Mouse (Mus musculus): Measurements from ENCODE around the gene Wipf2. TPM values are rescaled to one million over a fixed set of nuclear protein-coding genes. Genes with fewer than 3 reads are reported as not detected.

Wipf2 gene
- polyA plus RNA-seq, 1 experiment from 2014 or later: 5.2 TPM

DNA sequence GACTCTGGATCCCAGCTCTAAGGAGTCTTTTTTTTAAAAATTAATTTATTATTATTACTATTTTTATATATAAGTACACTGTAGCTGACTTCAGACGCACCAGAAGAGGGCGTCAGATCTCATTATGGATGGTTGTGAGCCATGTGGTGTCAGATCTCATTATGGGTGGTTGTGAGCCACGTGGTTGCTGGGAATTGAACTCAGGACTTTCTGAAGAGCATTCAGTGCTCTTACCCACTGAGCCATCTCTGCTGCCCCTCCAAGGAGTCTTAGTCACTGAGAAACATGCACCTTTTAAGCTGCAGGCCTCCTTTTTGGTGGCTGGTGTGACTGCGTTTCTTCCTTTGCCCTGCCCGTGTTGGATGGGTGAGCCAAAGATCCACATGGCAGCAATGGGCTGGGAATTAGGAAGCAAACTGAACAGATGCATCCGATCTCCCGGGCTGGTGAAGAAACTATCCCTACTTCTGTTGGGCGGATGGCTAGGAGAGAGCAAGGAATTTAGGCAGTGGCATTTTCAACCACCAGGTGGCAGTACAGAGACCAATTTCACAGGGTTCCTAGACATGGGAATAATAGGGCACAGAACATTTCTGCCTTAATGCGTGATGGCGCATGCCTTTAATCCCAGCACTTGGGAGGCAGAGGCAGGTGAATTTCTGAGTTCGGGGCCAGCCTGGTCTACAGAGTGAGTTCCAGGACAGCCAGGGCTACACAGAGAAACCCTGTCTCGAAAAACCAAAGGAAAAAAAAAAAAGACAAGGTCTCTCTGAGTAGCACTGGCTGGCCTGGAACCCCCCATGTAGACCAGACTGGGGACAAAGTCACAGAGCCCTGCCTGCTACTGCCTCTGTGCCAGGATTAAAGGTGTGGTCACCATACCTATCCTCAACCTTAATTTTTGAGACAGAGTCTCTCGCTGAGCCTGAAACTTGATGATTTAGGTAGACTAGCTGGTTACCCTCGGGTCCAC, 4.4 kb upstream of the Wipf2 start:
- peak overlapping the region; percentile 30; the same call in 1 of the 2 replicates for H3K4me2 ChIP-seq
- WGBS: 35% methylated on average over 14 of the region's 14 CpGs
- no peaks in the 10 kb centered on the region for H3K9me3 ChIP-seq (replicated peaks)
- no peak overlapping the region for H3K4me3 ChIP-seq (replicated peaks)
- H3K36me3 ChIP-seq: no peaks in the 10 kb centered on the region
- peaks cover 9% of the 10 kb centered on the region for H3K4me1 ChIP-seq
- peaks cover 2% of the 10 kb centered on the region; the same call in 1 of the 2 replicates for H3K27me3 ChIP-seq
- H3K9ac ChIP-seq: no peak overlapping the region
- H3K27ac ChIP-seq: no peak overlapping the region
- peak; percentile 47 for ATAC-seq (replicated peaks; ENCODE audit: low FRiP score)

GRCm38 (mm10) chr11:98863751-98864429, 452 bp downstream of the Wipf2 start:
- WGBS: under 1% methylated on average over 39 of the region's 39 CpGs
- ATAC-seq (replicated peaks; ENCODE audit: low FRiP score): peak; percentile 85
- H3K4me2 ChIP-seq: peak overlapping the region; percentile 79

GRCm38 (mm10) chr11:98867293-98867692, 3.9 kb downstream of the Wipf2 start:
- H3K27ac ChIP-seq: no peak overlapping the region
- H3K4me3 ChIP-seq (replicated peaks): no peak overlapping the region
- 94% methylated on average over 12 of the region's 12 CpGs for WGBS
- H3K27me3 ChIP-seq: no peaks in the 10 kb centered on the region
- H3K4me2 ChIP-seq: no peak overlapping the region
- peaks cover 47% of the 10 kb centered on the region for H3K36me3 ChIP-seq
- no peaks in the 10 kb centered on the region for H3K9me3 ChIP-seq (replicated peaks)
- no peak for ATAC-seq (replicated peaks; ENCODE audit: low FRiP score)
- H3K4me1 ChIP-seq: peaks cover 13% of the 10 kb centered on the region
- no peak overlapping the region for H3K9ac ChIP-seq

More at GRCm38 (mm10) chr11:98863751-98864429, 452 bp downstream of the Wipf2 start:
- H3K9ac ChIP-seq: peak overlapping the region; percentile 71
- no peaks in the 10 kb centered on the region for H3K9me3 ChIP-seq (replicated peaks)
- peaks cover 31% of the 10 kb centered on the region for H3K36me3 ChIP-seq
- peak overlapping the region; percentile 96 for H3K27ac ChIP-seq
- H3K4me1 ChIP-seq: peaks cover 14% of the 10 kb centered on the region
- H3K4me3 ChIP-seq (replicated peaks): peak overlapping the region; percentile 75
- H3K27me3 ChIP-seq: no peaks in the 10 kb centered on the region

DNA sequence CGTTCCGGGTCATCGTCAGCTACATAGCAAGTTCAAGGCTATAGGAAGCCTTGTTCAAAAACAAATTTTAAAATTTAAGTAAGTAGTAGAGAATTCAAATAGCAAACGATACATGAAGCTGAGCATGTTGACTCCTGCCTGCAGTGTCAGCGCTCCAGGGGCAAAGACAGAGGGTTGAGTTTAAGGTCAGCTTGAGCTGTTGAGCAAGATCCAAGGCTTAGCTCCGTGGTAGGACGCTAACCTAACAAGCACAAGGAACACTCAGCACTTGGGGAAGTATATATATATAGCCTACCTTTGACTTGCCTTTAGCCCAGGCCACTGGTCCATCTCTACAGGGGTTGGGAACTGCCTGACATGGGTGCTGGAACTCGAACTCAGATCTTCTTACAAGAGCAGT, 6.5 kb downstream of the Wipf2 start:
- no peaks in the 10 kb centered on the region for H3K9me3 ChIP-seq (replicated peaks)
- WGBS: 90% methylated on average over 8 of the region's 8 CpGs
- no peak for ATAC-seq (replicated peaks; ENCODE audit: low FRiP score)
- no peak overlapping the region for H3K27ac ChIP-seq
- H3K4me3 ChIP-seq (replicated peaks): no peak overlapping the region
- no peak overlapping the region for H3K9ac ChIP-seq
- no peaks in the 10 kb centered on the region for H3K4me1 ChIP-seq
- H3K36me3 ChIP-seq: peaks cover 58% of the 10 kb centered on the region
- H3K4me2 ChIP-seq: no peak overlapping the region
- H3K27me3 ChIP-seq: no peaks in the 10 kb centered on the region

DNA sequence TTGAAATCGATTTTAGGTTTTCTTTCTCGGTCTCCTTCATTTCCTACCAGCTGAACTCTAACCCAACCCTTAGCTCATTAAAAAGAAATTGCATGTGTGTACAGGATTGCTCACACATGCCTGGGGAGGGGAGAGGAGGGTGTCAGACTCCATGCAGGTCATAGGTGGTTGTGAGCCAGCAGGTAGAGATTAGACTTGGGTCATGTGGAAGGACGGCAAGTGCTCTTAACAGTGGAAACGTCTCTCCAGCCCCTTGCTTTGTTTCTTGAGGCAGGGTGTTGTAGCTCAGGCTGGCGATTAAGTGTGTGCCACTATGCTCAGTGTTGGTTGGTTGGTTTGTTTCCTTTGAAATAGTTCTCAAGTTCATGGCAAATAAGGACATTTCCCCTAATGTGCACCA, 7.4 kb downstream of the Wipf2 start:
- Histone ChIP-seq H3K9ac (no peak overlapping the region), H3K4me1 (no peaks in the 10 kb centered on the region), H3K4me2 (no peak overlapping the region), H3K9me3 (replicated peaks) (no peaks in the 10 kb centered on the region), H3K27me3 (no peaks in the 10 kb centered on the region), H3K36me3 (peaks cover 58% of the 10 kb centered on the region), H3K4me3 (replicated peaks) (no peak overlapping the region), H3K27ac (no peak overlapping the region)
- no peak for ATAC-seq (replicated peaks; ENCODE audit: low FRiP score)
- WGBS: 86% methylated on average over 5 of the region's 5 CpGs

DNA sequence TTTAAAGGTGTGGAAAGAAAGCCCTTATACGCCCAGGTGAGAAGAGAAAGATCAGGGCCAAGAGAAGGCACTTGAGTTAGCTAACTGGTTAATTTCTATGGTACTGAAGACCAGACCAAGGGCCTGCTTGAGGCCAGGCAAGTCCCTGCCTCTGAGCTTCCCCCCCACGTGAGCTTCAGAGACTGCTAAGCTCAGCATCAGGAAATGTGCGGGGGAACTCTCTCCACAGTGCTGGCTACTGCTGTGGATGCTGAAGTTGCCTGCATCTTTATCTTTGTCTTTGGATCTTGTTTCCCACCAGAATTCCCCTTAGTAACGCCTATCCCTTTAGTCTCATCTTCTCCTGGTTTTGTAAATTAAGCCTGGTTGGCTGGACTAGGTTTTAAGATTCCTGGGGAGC, 8.0 kb downstream of the Wipf2 start:
- no peak for ATAC-seq (replicated peaks; ENCODE audit: low FRiP score)
- 73% methylated on average over 4 of the region's 4 CpGs for WGBS
- Histone ChIP-seq H3K4me2 (no peak overlapping the region), H3K27me3 (no peaks in the 10 kb centered on the region), H3K36me3 (peaks cover 52% of the 10 kb centered on the region), H3K4me3 (replicated peaks) (no peak overlapping the region), H3K9ac (no peak overlapping the region), H3K4me1 (no peaks in the 10 kb centered on the region), H3K9me3 (replicated peaks) (no peaks in the 10 kb centered on the region), H3K27ac (no peak overlapping the region)

DNA sequence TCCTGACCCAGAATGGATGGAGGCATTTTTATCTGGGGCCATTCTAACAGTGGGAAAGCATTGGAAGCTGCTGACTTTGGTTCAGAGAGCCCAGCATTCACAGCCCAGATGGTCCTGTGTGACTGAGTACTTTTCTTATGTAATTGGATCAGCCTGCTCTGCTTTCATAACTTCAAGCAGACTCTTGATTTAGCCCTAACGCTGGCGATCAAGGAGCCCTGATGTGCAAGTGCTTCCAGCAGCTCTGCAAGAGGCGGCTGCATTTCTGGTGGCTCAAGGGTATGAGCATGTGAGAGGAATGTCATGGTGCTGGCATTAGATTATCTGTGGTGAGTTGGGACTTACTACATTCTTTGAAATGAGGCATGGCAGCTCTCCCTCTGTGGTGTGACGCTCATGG, 8.6 kb downstream of the Wipf2 start:
- ATAC-seq (replicated peaks; ENCODE audit: low FRiP score): no peak
- Histone ChIP-seq H3K27me3 (no peaks in the 10 kb centered on the region), H3K4me1 (peaks cover 6% of the 10 kb centered on the region), H3K4me3 (replicated peaks) (no peak overlapping the region), H3K9ac (no peak overlapping the region), H3K27ac (no peak overlapping the region), H3K4me2 (no peak overlapping the region), H3K9me3 (replicated peaks) (no peaks in the 10 kb centered on the region), H3K36me3 (peaks cover 45% of the 10 kb centered on the region)
- WGBS: 74% methylated on average over 4 of the region's 4 CpGs

GRCm38 (mm10) chr11:98873900-98874299, 10.5 kb downstream of the Wipf2 start:
- H3K36me3 ChIP-seq: peaks cover 34% of the 10 kb centered on the region
- ATAC-seq (replicated peaks; ENCODE audit: low FRiP score): no peak
- H3K27ac ChIP-seq: no peak overlapping the region
- no peak overlapping the region for H3K4me2 ChIP-seq
- no peaks in the 10 kb centered on the region for H3K27me3 ChIP-seq
- no peaks in the 10 kb centered on the region for H3K9me3 ChIP-seq (replicated peaks)
- no peak overlapping the region for H3K4me3 ChIP-seq (replicated peaks)
- peaks cover 13% of the 10 kb centered on the region for H3K4me1 ChIP-seq
- no peak overlapping the region for H3K9ac ChIP-seq
- WGBS: 91% methylated on average over 9 of the region's 9 CpGs

- Histone ChIP-seq H3K9ac (no peak overlapping the region), H3K27ac (0 out of 2 replicates have a peak overlapping the region, but pooled peaks have one; percentile 14)
- no peak for ATAC-seq (replicated peaks; ENCODE audit: low FRiP score)
These were observed 13.6 kb downstream of the Wipf2 start for GRCm38 (mm10) chr11:98877001-98877400.

DNA sequence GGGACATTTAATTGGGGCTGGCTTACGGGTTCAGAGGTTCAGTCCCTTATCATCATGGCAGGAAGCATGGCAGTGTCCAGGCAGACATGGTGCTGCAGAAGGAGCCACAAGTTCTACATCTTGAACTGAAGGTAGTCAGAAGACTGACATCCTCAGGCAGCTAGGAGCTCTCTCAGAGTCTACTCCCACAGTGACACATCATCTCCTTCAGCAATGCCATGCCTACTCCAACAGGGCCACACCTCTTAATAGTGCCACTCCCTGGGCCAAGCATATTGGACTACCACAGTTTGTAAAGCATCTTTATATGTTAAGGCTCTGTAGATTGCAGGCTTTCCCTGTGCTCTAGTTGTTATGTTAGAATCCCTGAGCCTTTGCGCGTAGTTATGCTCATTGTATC, 24.3 kb downstream of the Wipf2 start:
- ATAC-seq (replicated peaks; ENCODE audit: low FRiP score): no peak
- peaks cover 83% of the 10 kb centered on the region for H3K36me3 ChIP-seq
- H3K4me3 ChIP-seq (replicated peaks): no peak overlapping the region
- H3K4me2 ChIP-seq: no peak overlapping the region
- no peaks in the 10 kb centered on the region for H3K27me3 ChIP-seq
- H3K4me1 ChIP-seq: no peaks in the 10 kb centered on the region
- no peak overlapping the region for H3K9ac ChIP-seq
- no peaks in the 10 kb centered on the region for H3K9me3 ChIP-seq (replicated peaks)
- H3K27ac ChIP-seq: no peak overlapping the region
- 94% methylated on average over 3 of the region's 3 CpGs for WGBS

More at GRCm38 (mm10) chr11:98877001-98877400, 13.6 kb downstream of the Wipf2 start:
- Histone ChIP-seq H3K9me3 (replicated peaks) (no peaks in the 10 kb centered on the region), H3K4me2 (no peak overlapping the region), H3K4me1 (peaks cover 18% of the 10 kb centered on the region), H3K4me3 (replicated peaks) (no peak overlapping the region), H3K36me3 (peaks cover 32% of the 10 kb centered on the region), H3K27me3 (no peaks in the 10 kb centered on the region)
- WGBS: 51% methylated on average over 9 of the region's 9 CpGs

DNA sequence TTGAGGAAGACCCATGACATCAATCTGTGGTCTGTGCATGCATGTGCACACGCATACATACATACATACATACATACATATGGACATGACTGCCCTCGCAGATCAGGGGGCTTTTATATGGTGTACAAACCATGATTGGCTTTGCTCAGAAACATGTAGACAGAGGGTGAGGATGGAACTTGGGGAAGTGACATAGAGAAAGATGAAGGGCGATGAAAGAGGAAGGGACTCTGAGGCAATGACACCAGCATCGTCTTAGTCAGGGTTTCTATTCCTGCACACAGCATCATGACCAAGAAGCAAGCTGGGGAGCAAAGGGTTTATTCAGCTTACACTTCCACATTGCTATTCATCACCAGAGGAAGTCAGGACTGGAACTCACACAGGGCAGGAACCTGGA, 25.6 kb downstream of the Wipf2 start:
- no peak overlapping the region for H3K4me3 ChIP-seq (replicated peaks)
- H3K9ac ChIP-seq: no peak overlapping the region
- H3K9me3 ChIP-seq (replicated peaks): no peaks in the 10 kb centered on the region
- 95% methylated on average over 4 of the region's 4 CpGs for WGBS
- ATAC-seq (replicated peaks; ENCODE audit: low FRiP score): no peak
- no peaks in the 10 kb centered on the region for H3K4me1 ChIP-seq
- H3K36me3 ChIP-seq: peaks cover 97% of the 10 kb centered on the region
- H3K27me3 ChIP-seq: no peaks in the 10 kb centered on the region
- H3K4me2 ChIP-seq: no peak overlapping the region
- H3K27ac ChIP-seq: no peak overlapping the region

DNA sequence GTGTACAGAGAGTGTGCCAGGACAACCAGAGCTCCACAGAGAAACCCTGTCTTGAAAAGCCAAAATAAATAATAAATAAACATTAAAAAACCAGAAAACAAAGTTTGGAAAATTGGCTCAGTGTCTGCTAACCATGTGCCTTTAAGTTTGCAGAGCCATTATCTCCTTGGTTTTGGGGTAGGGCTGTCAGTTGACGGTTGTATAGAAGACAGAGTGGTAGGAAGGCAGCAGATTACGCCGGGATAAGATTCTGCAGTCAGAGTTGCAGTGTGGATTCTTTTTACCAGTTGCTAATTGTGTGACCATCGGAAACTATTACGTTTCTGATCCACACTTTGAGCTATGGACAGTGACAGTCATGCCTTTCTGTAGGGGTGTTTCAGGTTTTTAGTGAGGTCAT, 26.5 kb downstream of the Wipf2 start:
- Histone ChIP-seq H3K9ac (no peak overlapping the region), H3K4me3 (replicated peaks) (no peak overlapping the region), H3K27me3 (no peaks in the 10 kb centered on the region), H3K27ac (no peak overlapping the region), H3K4me1 (no peaks in the 10 kb centered on the region), H3K4me2 (no peak overlapping the region), H3K36me3 (peaks cover 96% of the 10 kb centered on the region), H3K9me3 (replicated peaks) (no peaks in the 10 kb centered on the region)
- no peak for ATAC-seq (replicated peaks; ENCODE audit: low FRiP score)
- 91% methylated on average over 5 of the region's 5 CpGs for WGBS
